Mouse (Mus musculus): ENCODE results near the gene Lpp.

The Lpp gene

GRCm38 (mm10) chr16:24895160-24895559 is 501.9 kb downstream of the Lpp start:
- DNase-seq = peak; percentile 34

- DNase-seq = no peak
Measured at GRCm38 (mm10) chr16:24897641-24898040, 504.3 kb downstream of the Lpp start.

GRCm38 (mm10) chr16:24900241-24900796 is 507.0 kb downstream of the Lpp start:
- no peak for DNase-seq

- no peak for DNase-seq
Measured at GRCm38 (mm10) chr16:24901139-24901859, 508.0 kb downstream of the Lpp start.

DNA sequence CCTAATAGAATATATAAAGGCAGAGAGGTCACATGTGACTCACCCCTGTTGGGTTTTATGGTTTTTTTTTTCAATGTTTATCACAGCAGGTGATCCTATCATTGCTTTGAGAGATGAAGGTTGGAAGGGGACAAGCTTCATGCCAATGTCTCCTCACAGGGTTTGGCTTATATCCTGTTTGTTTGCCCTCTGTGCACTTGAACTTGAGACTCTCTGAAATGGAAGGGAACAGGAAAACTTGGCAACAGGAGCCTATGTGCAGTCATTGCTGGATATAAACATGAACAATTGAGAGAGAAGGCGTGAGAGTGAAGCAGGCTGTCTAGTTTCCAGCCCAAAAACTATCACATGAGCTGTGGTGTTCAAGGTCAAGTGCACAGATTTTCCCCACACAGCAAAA is 508.8 kb downstream of the Lpp start:
- no peak for DNase-seq

DNA sequence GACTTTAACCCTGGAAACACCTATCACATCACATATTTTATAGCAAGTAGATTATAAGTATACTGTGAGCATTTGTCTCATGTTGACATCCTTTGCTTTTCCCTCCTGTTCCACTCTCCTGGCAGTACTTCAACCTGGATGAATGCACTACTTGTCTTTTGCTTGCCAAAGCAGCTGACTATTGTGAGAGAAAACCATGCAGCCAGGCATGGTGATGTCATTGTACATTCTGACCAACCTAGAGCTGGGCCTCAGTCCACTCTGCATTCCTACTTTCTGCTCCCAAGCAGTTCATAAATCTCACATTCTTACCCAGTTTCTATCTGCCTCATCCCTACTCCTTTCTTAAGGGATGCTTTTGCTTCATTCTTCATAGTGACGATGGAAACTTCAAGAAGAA is 515.6 kb downstream of the Lpp start:
- DNase-seq = no peak

DNA sequence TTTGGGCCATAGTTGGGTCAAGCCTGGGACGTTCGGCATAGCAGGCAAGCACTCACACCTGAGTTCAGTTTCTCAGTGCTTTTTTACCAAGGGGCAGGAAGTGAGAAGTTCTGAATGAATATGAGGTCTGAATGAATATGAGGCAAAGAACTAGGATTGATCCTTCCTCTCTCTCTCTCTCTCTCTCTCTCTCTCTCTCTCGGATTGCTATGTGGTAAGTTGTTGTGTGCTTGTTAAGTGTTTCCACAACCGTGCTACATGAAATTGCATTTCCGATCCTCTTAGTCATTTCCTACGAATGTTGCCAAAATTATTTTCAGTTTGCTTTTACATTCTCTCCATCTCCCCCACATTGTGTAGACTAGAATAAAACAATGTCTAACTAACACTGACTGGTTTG is 517.0 kb downstream of the Lpp start:
- no peak for DNase-seq

- DNase-seq = no peak
Measured at GRCm38 (mm10) chr16:24910834-24911233, 517.5 kb downstream of the Lpp start.

GRCm38 (mm10) chr16:24912381-24912780 is 519.1 kb downstream of the Lpp start:
- no peak for DNase-seq

GRCm38 (mm10) chr16:24913021-24913420 is 519.7 kb downstream of the Lpp start:
- DNase-seq = no peak

GRCm38 (mm10) chr16:24913641-24914392 is 520.5 kb downstream of the Lpp start:
- peak; percentile 22 for DNase-seq

- DNase-seq = peak; percentile 20
Measured at GRCm38 (mm10) chr16:24914393-24914751, 521.1 kb downstream of the Lpp start.

GRCm38 (mm10) chr16:24915470-24915869 is 522.2 kb downstream of the Lpp start:
- DNase-seq = no peak

DNA sequence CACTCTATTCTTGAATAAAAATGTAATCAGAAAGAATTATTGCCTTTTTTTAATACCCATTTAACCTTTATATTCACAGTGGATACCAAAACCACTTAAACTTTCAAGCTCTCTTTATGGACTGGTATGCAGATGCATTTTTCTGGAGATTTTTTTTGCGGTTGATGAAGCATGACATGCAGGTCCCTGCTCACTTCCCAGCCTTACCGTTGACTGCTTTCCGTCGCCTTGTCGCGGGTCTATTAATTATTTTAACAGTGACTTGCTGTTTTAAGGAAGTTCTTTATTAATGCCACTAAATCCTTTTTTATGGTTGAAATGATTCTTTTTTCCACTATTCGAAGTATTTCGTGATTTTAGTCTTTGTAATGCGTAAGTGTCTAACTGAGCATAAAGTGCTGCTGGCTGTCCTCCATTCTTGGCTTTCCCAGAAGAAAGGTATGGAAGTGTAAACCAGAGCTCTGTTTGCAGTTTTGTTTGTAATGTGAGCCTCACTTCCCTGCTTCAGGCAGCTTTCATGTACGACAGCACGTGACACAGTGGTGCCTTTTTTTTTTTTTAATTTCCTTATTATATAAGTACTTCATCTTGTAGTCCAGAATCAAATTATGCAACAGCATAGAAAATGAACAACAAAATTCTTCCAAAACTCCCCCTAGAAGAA is 526.2 kb downstream of the Lpp start:
- no peak for DNase-seq

- no peak for DNase-seq
Measured at GRCm38 (mm10) chr16:24930070-24930469, 536.8 kb downstream of the Lpp start.

GRCm38 (mm10) chr16:24930621-24931020 is 537.3 kb downstream of the Lpp start:
- no peak for DNase-seq

GRCm38 (mm10) chr16:24932816-24933215 is 539.5 kb downstream of the Lpp start:
- no peak for DNase-seq

GRCm38 (mm10) chr16:24933691-24934090 is 540.4 kb downstream of the Lpp start:
- DNase-seq = no peak

DNA sequence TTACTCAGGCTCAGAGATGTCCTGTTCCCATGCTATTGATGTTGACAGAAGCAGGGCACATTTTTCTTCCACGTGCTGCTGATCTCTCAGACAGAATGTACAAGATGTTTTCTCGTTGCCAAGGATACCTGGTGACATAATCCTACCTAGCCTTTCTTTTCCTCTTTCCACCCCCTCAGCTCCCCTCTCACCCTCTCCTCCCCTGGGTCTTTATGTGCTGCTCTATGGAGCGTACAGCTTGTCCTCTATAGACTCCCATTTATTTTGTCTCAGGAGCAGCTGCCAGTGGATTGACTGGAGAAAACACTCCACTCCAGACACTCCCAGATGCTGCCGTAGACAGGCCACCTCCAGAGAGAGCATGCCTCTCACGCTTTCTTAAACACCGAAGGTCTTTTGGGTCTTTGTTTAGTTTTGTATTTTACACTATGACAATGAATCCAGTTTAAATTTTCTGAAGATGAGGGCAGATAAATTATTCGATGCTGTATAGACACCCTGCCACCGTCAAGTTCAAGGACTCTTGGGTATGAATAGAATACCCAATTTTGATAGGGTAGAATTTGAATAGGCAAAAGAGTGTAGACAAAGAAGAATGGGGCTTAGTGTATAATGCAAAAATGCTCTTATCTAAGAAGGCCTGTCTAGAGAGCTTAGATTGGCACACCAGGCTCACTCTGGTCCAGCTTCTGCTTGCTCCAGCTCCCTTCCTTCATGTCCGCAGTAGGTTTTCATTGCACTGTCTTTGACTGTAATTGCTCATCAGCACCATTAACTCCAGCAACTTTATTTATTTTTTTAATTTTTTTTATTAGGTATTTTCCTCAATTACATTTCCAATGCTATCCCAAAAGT is 548.2 kb downstream of the Lpp start:
- DNase-seq = no peak

DNA sequence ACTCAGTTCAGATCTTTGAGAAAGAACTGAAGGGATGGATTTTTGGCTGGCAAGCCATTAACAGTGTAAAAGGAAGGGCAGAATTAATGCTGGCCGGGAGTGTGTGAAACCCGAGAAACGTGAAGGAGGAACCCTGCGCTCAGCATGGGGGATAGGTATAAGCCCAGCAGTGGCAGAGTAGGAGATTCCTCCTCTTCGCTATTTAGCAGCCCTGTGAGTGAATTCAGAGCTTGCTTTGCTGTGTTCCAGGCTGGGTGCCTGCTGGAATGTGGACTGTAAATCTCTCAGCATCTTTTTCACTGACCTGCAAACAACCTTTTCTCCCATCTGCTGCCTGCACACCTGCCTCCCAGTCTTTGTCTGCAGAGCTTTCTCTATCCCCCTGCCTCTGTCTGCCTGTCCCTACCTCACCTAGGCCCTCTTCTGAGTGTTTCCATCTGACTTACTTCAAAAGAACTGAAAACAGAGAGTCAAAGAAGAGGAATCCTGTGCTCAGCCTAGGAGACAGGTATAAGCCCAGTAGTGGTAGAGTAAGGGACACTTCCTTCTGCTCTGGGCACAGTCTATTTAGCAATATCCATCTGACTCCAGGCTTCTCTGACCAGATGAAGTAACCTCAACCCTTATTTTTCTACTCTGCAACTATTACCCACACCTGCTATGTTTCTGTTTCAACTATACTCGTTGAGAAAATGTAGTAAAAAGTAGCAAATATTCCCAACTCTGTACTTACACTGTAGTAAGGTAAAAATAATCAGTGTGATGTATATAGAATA is 550.4 kb downstream of the Lpp start:
- DNase-seq = no peak

GRCm38 (mm10) chr16:24946356-24946755 is 553.0 kb downstream of the Lpp start:
- DNase-seq = no peak

DNA sequence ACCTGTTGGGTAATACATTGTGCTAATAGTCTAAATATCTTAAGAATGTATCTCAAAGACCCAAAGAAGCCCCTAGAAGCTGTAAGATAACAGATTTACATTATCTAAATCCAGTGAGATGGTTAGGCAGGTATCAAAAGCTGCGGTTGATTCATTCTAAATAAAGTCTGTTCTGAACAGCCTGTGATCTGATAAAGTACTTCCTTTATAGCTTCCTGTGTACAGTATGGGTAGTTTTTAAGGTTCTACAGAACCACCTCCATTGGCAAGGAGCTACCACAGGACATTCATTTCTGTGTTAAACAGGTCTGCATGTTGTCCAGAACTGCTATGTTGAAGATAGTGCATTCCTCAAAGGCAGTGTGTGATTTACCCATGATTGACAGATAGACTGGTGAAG is 554.2 kb downstream of the Lpp start:
- DNase-seq = no peak

Measured in right cerebral cortex, adult 18-20 months (tissue).